Mouse (Mus musculus): ENCODE results near the gene Fgd6. TPM values are rescaled to one million over a fixed set of nuclear protein-coding genes. Genes with fewer than 3 reads are reported as not detected.

The Fgd6 gene
- total and polyA plus RNA-seq, 3 experiments = 1.2 to 2.8 TPM; not detected in 1

- H3K9me3 ChIP-seq (replicated peaks; ENCODE audit: insufficient read depth, low read length) = no peaks in the 10 kb centered on the region
- H3K27me3 ChIP-seq (ENCODE audit: control insufficient read depth in 1 of 2, insufficient read depth in 2 of 2, low read length in 2 of 2) = no peaks in the 10 kb centered on the region
- H3K79me2 ChIP-seq (ENCODE audit: control insufficient read depth, insufficient read depth, low read length, poor library complexity) = peaks cover 2% of the 10 kb centered on the region; the same call in 1 of the 2 replicates
- TF ChIP-seq GATA1 (IDR thresholded peaks at IDR 0.05; ENCODE audit: low read depth, low read length) = no peak
- TF ChIP-seq RAD21 (IDR thresholded peaks at IDR 0.05; ENCODE audit: low read depth, low read length) = no peak
- no peak for TF ChIP-seq EP300 (IDR thresholded peaks at IDR 0.05; ENCODE audit: low read depth in 1 of 2, low read length in 2 of 2)
- TF ChIP-seq MYC (IDR thresholded peaks at IDR 0.05; ENCODE audit: low read depth, low read length) = no peak
- no peak for TF ChIP-seq USF2 (IDR thresholded peaks at IDR 0.05; ENCODE audit: borderline replicate concordance in 1 of 2, insufficient read depth in 1 of 2, low read depth in 1 of 2, low read length in 2 of 2)
- no peak for TF ChIP-seq TCF12 (IDR thresholded peaks at IDR 0.05; ENCODE audit: low read depth, low read length)
- no peak for TF ChIP-seq POLR2AphosphoS5 (IDR thresholded peaks at IDR 0.05; ENCODE audit: borderline replicate concordance, low read depth, low read length)
- TF ChIP-seq ZMIZ1 (IDR thresholded peaks at IDR 0.05; ENCODE audit: low read depth, low read length) = no peak
- no peak for TF ChIP-seq CHD1 (IDR thresholded peaks at IDR 0.05; ENCODE audit: low read depth, low read length)
- TF ChIP-seq USF1 (IDR thresholded peaks at IDR 0.05; ENCODE audit: low read depth, low read length) = no peak
- TF ChIP-seq GABPA (IDR thresholded peaks at IDR 0.05; ENCODE audit: low read depth, low read length) = no peak
- no peak for TF ChIP-seq MAFK (IDR thresholded peaks at IDR 0.05; ENCODE audit: borderline replicate concordance, low read depth, low read length)
- no peak for TF ChIP-seq CTCF (IDR thresholded peaks at IDR 0.05 in 2 of 3, conservative IDR thresholded peaks at IDR 0.05 in 1 of 3; ENCODE audit: control insufficient read depth in 1 of 3, insufficient read depth in 1 of 3, low read depth in 2 of 3, low read length in 3 of 3, poor library complexity in 1 of 3, severe bottlenecking in 1 of 3)
- TF ChIP-seq POLR2A (IDR thresholded peaks at IDR 0.05; ENCODE audit: control insufficient read depth in 1 of 2, insufficient read depth in 1 of 2, low read depth in 1 of 2, low read length in 2 of 2, poor library complexity in 1 of 2) = no peak
- TF ChIP-seq MYB (IDR thresholded peaks at IDR 0.05; ENCODE audit: low read depth, low read length) = no peak
- no peak for TF ChIP-seq MAZ (IDR thresholded peaks at IDR 0.05; ENCODE audit: low read depth, low read length)
- no peak for TF ChIP-seq NRF1 (IDR thresholded peaks at IDR 0.05; ENCODE audit: insufficient read depth, low read depth, low read length, poor library complexity, severe bottlenecking)
- TF ChIP-seq ZNF384 (IDR thresholded peaks at IDR 0.05; ENCODE audit: low read depth, low read length) = no peak
- no peak for TF ChIP-seq JUND (IDR thresholded peaks at IDR 0.05; ENCODE audit: low read depth, low read length)
- TF ChIP-seq SMC3 (IDR thresholded peaks at IDR 0.05; ENCODE audit: low read depth, low read length) = no peak
- H3K27ac ChIP-seq (ENCODE audit: control insufficient read depth, low read depth, low read length) = no peak overlapping the region
- peaks cover 9 to 13% of the 10 kb centered on the region in 2 experiments for H3K4me1 ChIP-seq (ENCODE audit: control insufficient read depth in 1 of 2, insufficient read depth in 2 of 2, low read length in 2 of 2)
- H3K4me3 ChIP-seq (ENCODE audit: control insufficient read depth in 1 of 2, insufficient read depth in 1 of 2, low read depth in 2 of 2, low read length in 2 of 2) = no peak overlapping the region
- H3K9ac ChIP-seq (ENCODE audit: control insufficient read depth, low read depth, low read length, poor library complexity, severe bottlenecking) = no peak overlapping the region
- peaks cover 0 to 16% of the 10 kb centered on the region in 2 experiments; a peak in 3 of 4 replicates for H3K36me3 ChIP-seq (ENCODE audit: control insufficient read depth in 1 of 2, insufficient read depth in 2 of 2, low read length in 2 of 2)
- no peak for DNase-seq (ENCODE audit: low read depth, low spot score)
Observed at GRCm38 (mm10) chr10:94011024-94011423, 24.8 kb upstream of the Fgd6 start.

- Histone ChIP-seq H3K79me2 (ENCODE audit: control insufficient read depth, insufficient read depth, low read length, poor library complexity) (peaks cover 2% of the 10 kb centered on the region; the same call in 1 of the 2 replicates), H3K27ac (ENCODE audit: control insufficient read depth, low read depth, low read length) (no peak overlapping the region), H3K4me3 (ENCODE audit: control insufficient read depth in 1 of 2, insufficient read depth in 1 of 2, low read depth in 2 of 2, low read length in 2 of 2) (no peak overlapping the region), H3K9ac (ENCODE audit: control insufficient read depth, low read depth, low read length, poor library complexity, severe bottlenecking) (no peak overlapping the region), H3K27me3 (ENCODE audit: control insufficient read depth in 1 of 2, insufficient read depth in 2 of 2, low read length in 2 of 2) (no peaks in the 10 kb centered on the region), H3K4me1 (ENCODE audit: control insufficient read depth in 1 of 2, insufficient read depth in 2 of 2, low read length in 2 of 2) (peaks cover 9 to 12% of the 10 kb centered on the region in 2 experiments), H3K36me3 (ENCODE audit: control insufficient read depth in 1 of 2, insufficient read depth in 2 of 2, low read length in 2 of 2) (peaks cover 0 to 14% of the 10 kb centered on the region in 2 experiments; a peak in 3 of 4 replicates), H3K9me3 (replicated peaks; ENCODE audit: insufficient read depth, low read length) (no peaks in the 10 kb centered on the region)
- TF ChIP-seq CTCF (IDR thresholded peaks at IDR 0.05 in 2 of 3, conservative IDR thresholded peaks at IDR 0.05 in 1 of 3; ENCODE audit: control insufficient read depth in 1 of 3, insufficient read depth in 1 of 3, low read depth in 2 of 3, low read length in 3 of 3, poor library complexity in 1 of 3, severe bottlenecking in 1 of 3) (peak; percentile 81 to 89 (median 85)), RAD21 (IDR thresholded peaks at IDR 0.05; ENCODE audit: low read depth, low read length) (peak; percentile 77), SMC3 (IDR thresholded peaks at IDR 0.05; ENCODE audit: low read depth, low read length) (peak; percentile 92), MYC (IDR thresholded peaks at IDR 0.05; ENCODE audit: low read depth, low read length) (peak; percentile 66; the same call in 1 of the 2 replicates), ZC3H11A (IDR thresholded peaks at IDR 0.05; ENCODE audit: low read depth, low read length) (peak; percentile 71), CHD1 (IDR thresholded peaks at IDR 0.05; ENCODE audit: low read depth, low read length) (no peak)
- DNase-seq (ENCODE audit: low read depth, low spot score) = peak; percentile 85
Observed at GRCm38 (mm10) chr10:94013196-94013595, 22.6 kb upstream of the Fgd6 start.

All from MEL (cell line).